Mouse (Mus musculus): ENCODE measurements at regions not wholly inside any gene's neighbourhood (a gene's known extent, or its start where the extent isn't known, plus 50 kb on each side); places are given as distances from the start of the nearest gene placed in this dataset.
"Not testable (repeated sequence)": the region's sequence is repeated elsewhere in the genome, so short reads cannot be mapped to it uniquely, and the experiment has no call there.

DNA sequence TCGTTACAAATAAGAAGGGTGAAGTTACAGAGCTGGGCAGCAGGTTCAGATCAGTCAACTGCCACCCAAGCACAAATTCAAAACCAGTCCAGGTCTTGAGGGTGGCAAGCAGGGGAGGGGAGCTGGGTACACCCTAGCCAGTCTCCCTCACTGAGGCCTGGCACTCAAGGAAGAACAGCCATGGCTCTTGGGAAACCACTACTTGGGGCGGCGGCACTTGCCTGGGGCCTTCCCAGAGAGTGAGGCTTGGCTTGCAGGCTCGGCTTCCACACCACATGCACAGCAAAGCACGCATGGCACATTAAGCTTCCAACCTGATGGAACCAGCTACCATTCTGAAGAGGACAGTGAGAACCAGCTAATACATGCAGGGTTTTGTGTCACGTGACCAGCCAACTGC, 127.9 kb upstream of the Pou3f3 start:
- no peak for DNase-seq

DNA sequence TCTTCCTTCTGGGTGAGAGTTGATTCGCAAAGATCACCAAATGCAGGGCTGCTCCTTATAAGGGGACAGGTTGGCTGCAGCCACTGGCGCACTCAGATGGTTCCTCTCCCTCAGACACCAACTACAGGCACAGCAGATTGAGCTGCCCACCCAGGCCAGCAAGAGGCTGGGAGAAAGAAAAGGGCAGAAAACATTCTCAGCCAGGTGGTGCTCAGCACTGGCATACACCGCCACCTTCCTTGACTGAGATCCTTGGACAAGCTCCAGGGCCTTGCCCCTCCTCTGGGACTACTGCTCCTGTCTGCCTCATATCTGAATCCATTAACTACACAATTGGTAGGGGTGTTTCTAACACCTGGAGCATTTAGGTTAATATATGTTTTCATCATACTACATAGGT, 110.4 kb upstream of the Pou3f3 start:
- no peak for DNase-seq

DNA sequence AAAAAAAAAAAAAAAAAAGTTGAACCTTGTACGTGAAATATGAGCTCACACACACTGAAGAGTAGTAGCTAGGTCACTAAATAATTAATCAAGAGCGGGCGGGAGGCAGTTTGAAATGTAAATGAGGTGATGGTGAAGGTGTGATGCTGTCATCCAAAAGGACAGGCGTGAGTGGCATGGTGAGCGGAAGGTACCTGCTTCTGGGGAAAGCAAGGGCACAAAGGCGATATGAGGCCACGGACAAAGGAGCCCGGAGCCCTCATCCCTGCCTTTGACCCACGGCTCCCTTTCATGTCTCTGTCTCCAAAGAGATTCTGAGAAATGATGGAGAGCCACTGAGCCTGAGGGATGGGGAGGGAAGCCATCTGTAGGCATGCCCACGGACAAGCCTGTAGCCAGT, 107.1 kb upstream of the Pou3f3 start:
- no peak for DNase-seq

DNA sequence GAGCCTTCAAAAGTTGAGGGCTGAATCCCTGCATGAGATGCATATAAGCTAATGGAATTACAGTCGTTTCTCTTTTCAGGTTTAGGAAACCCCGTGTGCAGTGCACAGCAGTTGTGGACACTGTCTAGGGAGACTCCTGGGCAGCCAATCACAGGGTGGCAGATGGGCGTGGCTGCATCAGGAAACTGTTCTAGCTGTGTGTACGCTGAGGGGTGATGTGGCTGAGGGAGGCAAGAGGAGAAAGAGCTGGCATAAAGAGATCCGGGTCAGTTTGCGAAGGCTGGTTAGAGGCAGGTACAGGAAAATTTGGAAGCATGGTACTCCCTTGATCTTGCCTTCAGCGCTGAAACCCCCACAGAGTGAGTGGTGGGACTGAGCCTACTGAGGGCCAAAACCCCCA, 106.1 kb upstream of the Pou3f3 start:
- DNase-seq = no peak

DNA sequence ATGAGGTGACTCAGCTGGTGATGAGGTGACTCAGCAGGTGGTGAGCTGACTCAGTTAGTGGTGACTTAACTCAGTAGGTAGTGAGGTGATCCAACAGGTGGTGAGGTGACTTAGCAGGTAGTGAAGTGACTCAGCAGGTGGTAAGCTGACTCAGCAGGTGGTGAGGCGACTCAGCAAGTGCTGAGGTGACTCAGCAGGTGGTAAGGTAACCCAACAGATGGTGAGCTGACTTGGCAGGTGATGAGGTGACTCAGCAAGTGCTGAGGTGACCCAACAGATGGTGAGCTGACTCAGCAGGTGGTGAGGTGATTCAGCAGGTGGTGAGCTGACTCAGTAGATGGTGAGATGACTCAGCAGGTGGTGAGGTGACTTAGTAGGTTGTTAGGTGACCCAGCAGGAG, 103.7 kb upstream of the Pou3f3 start:
- DNase-seq = peak; percentile 39

DNA sequence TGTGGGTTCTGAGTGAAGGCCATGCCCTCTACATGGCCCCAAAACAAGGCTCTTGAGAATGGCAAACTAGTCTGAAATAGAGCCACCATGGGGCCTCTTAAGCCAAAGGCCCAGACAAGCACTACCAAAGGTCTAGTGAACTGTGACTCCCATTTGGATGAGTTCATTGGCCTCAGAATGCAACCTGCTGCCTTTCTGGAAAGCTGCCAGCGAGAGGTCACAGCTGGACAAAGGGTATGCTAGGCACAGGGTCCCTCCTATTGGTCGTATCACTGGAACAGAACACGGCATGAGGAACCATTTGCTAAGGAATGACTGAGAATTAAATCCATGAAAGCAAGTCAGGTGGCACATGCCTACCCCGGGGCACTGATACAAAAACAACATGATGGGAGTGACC, 98.5 kb upstream of the Pou3f3 start:
- no peak for DNase-seq

DNA sequence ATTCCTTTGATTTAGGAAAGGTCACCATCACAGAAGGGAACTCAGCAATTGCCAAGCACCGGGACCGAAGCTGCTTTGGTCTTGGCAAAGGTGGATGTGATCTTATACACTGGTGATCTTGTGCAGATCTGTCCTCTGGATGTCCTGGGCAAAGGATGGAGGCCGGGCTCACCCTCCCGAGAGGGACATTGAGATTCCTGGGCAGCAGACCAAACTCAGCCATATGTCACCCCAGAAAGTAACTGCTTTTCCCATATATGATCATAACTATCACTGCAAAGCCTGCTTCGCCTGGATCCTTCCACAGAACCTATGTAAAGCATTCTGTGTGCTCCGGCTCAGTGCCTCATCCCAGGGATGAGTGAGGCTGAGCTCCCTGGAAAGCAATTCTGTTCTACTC, 96.3 kb upstream of the Pou3f3 start:
- no peak for DNase-seq

DNA sequence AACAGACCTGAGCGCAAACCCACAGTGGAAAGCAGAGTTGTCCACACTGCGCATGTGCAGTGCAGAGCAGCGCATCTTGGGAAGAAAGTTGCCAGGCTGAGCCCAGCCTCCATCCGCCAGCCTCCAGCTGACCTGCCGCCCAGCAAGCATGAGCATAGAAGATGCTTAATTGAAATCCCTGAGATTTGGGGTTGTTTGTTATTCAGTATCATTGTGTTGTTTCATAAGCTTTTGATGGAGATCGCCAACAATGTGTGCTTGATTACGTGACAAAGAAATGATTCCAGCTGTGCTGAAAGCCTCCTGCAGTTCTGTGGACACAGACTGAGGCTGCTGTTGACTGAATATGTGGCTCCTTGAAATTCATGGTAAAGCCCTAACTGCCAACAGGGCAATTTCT, 89.3 kb upstream of the Pou3f3 start:
- DNase-seq = no peak

DNA sequence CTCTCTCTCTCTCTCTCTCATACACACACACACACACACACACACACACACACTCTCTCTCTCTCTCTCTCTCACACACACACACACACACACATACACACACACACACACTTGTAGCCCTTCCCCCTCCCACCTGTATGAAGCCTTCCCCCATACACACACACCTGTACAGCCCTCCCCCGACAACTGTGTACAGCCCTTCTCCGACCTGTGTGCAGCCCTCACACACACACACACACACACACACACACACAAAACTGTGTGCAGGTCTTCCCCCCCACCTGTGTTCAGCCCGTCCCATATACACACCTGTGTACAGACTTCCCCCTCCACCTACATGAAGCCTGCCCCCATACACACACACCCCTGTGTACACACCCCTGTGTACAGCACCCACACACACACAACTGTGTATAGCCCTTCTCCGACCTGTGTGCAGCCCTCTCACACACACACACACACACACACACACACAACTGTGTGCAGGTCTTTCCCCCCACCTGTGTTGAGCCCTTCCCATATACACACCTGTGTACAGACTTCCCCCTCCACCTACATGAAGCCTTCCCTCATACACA, 88.0 kb upstream of the Pou3f3 start:
- not testable (repeated sequence) for DNase-seq

DNA sequence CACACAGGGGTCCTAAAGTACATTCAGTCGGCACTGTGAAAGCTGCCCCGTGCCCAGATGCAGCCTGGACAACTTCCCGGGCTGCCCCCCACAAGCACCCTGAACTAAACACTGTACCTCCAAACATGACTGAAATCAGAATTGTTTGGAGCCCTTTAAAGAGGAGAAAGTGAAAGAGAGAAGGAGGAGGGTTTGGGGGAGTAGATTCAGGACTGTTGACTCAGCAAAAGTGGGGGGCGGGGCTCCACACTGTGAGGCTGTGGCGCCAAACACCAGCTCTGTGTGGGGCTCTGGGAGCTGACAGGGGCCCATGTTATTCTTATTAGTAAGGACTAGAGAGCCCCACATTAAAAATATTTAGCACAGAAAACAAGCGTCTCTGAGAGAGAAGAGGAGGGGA, 71.8 kb upstream of the Pou3f3 start:
- DNase-seq = no peak

DNA sequence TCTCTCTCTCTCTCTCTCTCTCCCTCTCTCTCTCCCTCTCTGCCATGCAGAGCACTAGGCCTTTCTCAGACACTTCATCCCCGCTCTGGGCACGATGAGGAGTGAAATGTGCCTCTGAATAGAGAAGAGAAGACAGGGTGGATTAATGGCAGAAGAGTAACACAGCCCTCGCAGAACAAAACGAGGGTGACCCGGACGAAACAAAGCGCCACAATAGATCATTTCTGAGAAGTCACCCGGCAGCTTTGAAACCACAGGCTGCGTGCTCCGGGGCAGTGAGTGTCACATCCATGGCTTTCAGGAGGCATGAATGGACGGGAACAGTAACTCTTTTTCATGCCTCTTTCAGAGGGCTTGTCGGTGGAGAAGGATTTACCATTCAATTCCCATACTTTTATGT, 66.8 kb upstream of the Pou3f3 start:
- DNase-seq = no peak

DNA sequence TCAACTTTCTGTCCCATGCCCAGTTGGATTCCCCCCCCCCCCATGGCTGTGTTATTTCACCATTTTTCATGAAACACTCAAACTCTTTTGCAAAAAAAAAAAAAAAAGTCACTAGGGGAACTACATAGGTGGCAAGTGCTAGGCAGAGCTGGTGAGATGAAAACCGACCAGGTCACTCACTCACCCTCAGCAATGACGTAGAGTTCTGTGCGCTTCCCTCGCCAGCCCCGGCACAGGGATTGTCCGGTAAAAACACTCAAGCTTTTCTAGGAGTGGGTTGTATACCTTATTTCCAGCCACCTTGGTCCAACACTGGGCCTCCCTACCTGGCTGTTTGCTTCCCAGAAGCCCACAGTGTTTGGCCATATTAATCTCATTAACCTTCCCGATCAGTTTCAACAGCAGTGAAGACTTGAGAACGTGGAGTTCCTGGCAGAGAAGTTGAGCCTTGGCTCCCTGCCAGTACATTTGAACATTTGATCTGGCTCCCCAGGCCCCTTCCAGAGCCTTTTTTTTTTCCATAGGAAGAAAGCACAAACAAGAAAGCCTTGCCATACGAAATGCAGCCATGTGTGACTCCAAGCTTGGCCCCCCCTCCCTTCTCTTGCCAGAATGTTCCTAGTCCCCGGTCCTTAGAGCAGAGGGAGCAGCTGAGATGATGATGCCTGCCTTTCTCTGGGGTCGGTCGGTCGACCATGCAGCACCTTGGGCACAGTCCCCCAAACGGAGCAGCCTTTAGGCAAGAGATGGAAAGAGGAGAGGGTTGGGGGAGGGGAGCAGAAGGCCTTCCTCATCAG, 65.9 kb upstream of the Pou3f3 start:
- DNase-seq = no peak

DNA sequence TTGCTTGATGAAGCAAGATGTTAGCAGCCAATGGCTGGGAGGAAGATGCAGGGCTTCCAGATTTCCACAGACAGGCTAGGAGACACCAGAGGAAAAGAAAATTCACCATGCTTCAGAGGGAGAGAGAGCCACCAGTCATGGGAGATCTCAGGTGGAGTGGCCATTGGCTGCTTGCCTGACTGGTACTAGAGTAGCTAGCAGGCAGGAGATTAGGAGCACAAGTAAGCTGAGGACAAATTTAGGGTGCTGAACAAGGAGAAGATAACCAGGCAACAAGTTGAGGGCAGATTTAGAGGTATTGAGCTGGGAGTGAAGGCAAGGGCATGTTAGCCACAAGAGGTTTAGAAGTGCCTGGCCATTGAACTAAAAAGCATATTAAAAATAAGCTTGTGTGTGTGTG, 63.3 kb upstream of the Pou3f3 start:
- DNase-seq = no peak

DNA sequence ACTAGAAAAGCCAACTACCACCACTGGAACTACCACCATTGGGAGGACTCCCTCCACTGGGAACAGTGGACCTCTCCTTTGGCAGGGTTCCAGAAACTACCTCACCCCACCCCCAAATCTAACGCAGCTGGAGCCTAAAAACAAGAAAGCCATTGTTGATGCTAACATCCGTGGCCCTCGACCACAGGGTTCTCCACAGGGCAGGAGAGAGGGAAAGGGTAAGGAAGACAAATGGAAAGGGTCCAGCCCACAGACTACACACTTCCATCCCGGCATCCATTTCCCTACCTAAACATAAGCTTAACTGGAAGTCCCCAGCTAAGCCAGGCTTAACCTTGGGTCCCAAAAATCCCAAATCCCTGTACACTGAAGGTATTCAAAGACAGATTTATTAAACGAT, 59.0 kb upstream of the Pou3f3 start:
- no peak for DNase-seq
